Mouse (Mus musculus): ENCODE measurements around the gene N4bp2.

The N4bp2 gene

GRCm38 (mm10) chr5:65864946-65865345 is 101.6 kb downstream of the N4bp2 start:
- no peak for DNase-seq

GRCm38 (mm10) chr5:65866591-65866990 is 103.3 kb downstream of the N4bp2 start:
- no peak for DNase-seq

GRCm38 (mm10) chr5:65867380-65868116 is 104.2 kb downstream of the N4bp2 start:
- DNase-seq, result no peak

- no peak for DNase-seq
Measured at GRCm38 (mm10) chr5:65868419-65868818, 105.1 kb downstream of the N4bp2 start.

GRCm38 (mm10) chr5:65869660-65870059 is 106.3 kb downstream of the N4bp2 start:
- DNase-seq, result no peak

GRCm38 (mm10) chr5:65871276-65871875 is 108.1 kb downstream of the N4bp2 start:
- no peak for DNase-seq

GRCm38 (mm10) chr5:65873212-65873611 is 109.9 kb downstream of the N4bp2 start:
- no peak for DNase-seq

- no peak for DNase-seq
Measured at GRCm38 (mm10) chr5:65875269-65875668, 111.9 kb downstream of the N4bp2 start.

- no peak for DNase-seq
Measured at GRCm38 (mm10) chr5:65878367-65878766, 115.0 kb downstream of the N4bp2 start.

All from cerebellum, postnatal 36 days (tissue).